Mouse (Mus musculus): Measurements from ENCODE around the gene Otop2.

The Otop2 gene

DNA sequence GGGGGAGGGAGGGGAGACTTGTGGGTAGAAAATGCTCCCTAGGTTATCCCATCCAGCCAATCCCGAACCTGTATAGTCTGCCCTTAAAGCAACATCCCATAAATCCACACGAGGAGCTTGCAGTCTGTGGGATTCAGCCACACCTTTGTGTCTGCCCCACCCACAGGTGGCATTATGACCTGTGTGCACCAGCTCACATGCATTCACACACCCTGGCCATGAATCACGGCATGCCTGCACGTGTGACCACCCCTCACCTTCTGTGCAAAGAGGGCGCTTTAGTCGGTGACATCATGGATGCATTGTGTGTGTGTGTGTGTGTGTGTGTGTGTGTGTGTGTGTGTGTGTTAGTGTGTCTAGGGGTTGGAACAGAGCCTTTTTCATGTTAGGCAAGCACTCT, 34.9 kb downstream of the Otop2 start:
- POLR2A ChIA-PET = interaction anchor here in 1 of 4 experiments (1.0 kb wide), 1 partner anchor 86 kb away, joined by 4 read pairs; no protein-coding TSS in a partner anchor
- CTCF ChIA-PET = interaction anchor here in 3 of 4 experiments (0.7 to 2.2 kb wide), 4 partner anchors 12 to 1218 kb away, joined by 4 to 7 read pairs (median 6); partner anchors contain the start of gene Fdxr (in 1 of the 3)

DNA sequence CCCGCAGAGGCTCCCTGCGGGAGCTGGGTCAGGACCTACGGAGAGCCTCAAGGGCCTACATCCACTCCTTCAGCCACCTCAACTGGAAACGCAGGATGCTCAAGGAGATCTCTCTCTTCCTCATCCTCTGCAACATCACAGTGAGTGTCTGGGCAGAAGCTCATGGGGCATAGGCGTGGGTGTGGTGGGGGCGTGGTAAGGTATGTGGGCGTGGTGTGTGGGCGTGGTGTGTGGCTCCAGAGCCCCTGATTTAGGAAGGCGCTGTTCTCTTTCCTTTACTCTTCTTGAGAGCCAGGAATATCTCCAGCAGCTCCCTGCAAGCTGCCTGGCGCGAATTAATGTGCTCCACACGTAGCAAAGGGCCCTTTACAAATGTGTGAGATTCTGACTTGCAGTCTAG, 38.0 kb downstream of the Otop2 start:
- ChIA-PET CTCF (interaction anchor here (0.5 to 3.1 kb wide), 15 partner anchors 9 to 202 kb away, joined by 3 to 19 read pairs (median 4); no protein-coding TSS in a partner anchor), POLR2A (interaction anchor here in 3 of 4 experiments (0.6 to 2.1 kb wide), 10 partner anchors 8 to 469 kb away, joined by 3 to 7 read pairs (median 3); partner anchors contain the start of genes Fdxr (in 1 of the 3), Hid1 (in 1 of the 3) and Otop3 (in 1 of the 3))

- POLR2A ChIA-PET = interaction anchor here in 3 of 4 experiments (0.6 to 2.1 kb wide), 9 partner anchors 8 to 1688 kb away, joined by 3 to 7 read pairs (median 3); partner anchors contain the start of genes Fdxr (in 1 of the 3), Hid1 (in 1 of the 3) and Otop3 (in 1 of the 3)
Observed at GRCm38 (mm10) chr11:115345515-115345914, 38.6 kb downstream of the Otop2 start.

GRCm38 (mm10) chr11:115348681-115349248, 41.8 kb downstream of the Otop2 start:
- POLR2A ChIA-PET = interaction anchor here in 3 of 4 experiments (0.6 to 1.7 kb wide), 5 partner anchors 16 to 188 kb away, joined by 3 to 8 read pairs (median 4); partner anchors contain the start of genes Fads6 (in 1 of the 3) and Slc9a3r1 (in 1 of the 3)
- CTCF ChIA-PET = interaction anchor here (0.5 to 1.9 kb wide), 12 partner anchors 9 to 379 kb away, joined by 3 to 10 read pairs (median 4); partner anchors contain the start of gene Slc9a3r1 (in 1 of the 4)

More at GRCm38 (mm10) chr11:115345515-115345914, 38.6 kb downstream of the Otop2 start:
- CTCF ChIA-PET = interaction anchor here (0.5 to 3.1 kb wide), 20 partner anchors 8 to 353 kb away, joined by 3 to 19 read pairs (median 3); partner anchors contain the start of gene Fads6 (in 1 of the 4)

GRCm38 (mm10) chr11:115349976-115350375, 43.0 kb downstream of the Otop2 start:
- ChIA-PET CTCF (interaction anchor here in 1 of 4 experiments (0.5 to 2.0 kb wide), 3 partner anchors 8 to 29 kb away, joined by 3 to 4 read pairs (median 4); no protein-coding TSS in a partner anchor), POLR2A (interaction anchor here in 2 of 4 experiments (0.7 to 1.7 kb wide), 3 partner anchors 8 to 187 kb away, joined by 3 to 8 read pairs (median 3); partner anchors contain the start of gene Slc9a3r1 (in 1 of the 2))

DNA sequence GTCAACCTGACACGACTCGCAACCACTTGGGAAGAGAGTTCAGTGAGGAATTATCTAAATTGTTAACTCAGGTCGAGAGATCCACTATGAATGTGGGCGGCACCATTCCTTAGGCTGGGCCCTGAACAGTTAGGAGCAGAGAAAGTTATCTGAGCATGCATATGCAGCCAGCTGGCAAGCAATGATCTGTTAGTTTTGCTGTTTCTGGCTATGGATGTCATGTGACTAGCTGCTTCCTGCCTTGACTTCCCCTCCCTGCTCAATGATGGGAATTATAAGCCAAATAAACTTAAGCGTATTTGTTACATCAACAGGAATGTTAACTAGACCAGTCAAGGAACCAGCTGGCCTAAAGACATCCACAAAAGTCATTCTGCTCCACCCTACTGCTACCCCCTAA, 46.4 kb downstream of the Otop2 start:
- POLR2A ChIA-PET = interaction anchor here in 2 of 4 experiments (0.6 to 1.5 kb wide), 4 partner anchors 31 to 160 kb away, joined by 3 to 5 read pairs (median 4); partner anchors contain the start of genes Fdxr (in 1 of the 2), Jpt1 (in 1 of the 2) and Ush1g (in 1 of the 2)
- CTCF ChIA-PET = interaction anchor here (0.5 to 5.9 kb wide), 48 partner anchors 8 to 272 kb away, joined by 3 to 50 read pairs (median 6); partner anchors contain the start of genes Ush1g (in 3 of the 4), Hid1 (in 2 of the 4), Fads6 (in 1 of the 4) and Fdxr (in 1 of the 4)

- CTCF ChIA-PET = interaction anchor here (0.6 to 5.9 kb wide), 108 partner anchors 8 to 671 kb away, joined by 3 to 50 read pairs (median 4); partner anchors contain the start of genes Hid1 (in 3 of the 4), Slc9a3r1 (in 3 of the 4), Ush1g (in 3 of the 4) and Grin2c (in 2 of the 4)
- POLR2A ChIA-PET = interaction anchor here in 3 of 4 experiments (0.6 to 1.5 kb wide), 8 partner anchors 21 to 479 kb away, joined by 3 to 5 read pairs (median 4); partner anchors contain the start of genes Fdxr (in 1 of the 3), Jpt1 (in 1 of the 3) and Ush1g (in 1 of the 3)
Observed at GRCm38 (mm10) chr11:115354183-115354582, 47.2 kb downstream of the Otop2 start.

DNA sequence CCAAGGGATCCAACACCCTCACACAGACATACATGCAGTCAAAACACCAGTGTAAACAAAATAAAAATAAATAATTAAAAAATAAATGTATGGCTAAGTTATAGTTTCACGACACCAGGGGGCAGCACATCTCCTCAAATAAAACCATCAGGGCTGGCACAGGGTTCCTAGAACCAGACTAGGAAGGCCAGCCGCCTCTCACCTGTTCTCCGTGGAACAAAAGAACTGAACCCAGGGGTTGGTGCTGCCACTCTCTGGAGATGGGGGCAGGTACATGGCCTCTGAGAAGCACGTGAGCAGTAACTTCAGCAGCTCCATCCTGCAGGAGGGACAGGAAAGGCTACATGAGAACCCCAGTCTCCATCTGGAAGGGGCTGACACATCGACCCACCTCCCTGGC, 51.5 kb downstream of the Otop2 start:
- CTCF ChIA-PET = interaction anchor here (0.6 to 3.6 kb wide), 25 partner anchors 8 to 205 kb away, joined by 3 to 19 read pairs (median 3); partner anchors contain the start of genes Hid1 (in 2 of the 4), Armc7 (in 1 of the 4), Fads6 (in 1 of the 4) and Fdxr (in 1 of the 4)

DNA sequence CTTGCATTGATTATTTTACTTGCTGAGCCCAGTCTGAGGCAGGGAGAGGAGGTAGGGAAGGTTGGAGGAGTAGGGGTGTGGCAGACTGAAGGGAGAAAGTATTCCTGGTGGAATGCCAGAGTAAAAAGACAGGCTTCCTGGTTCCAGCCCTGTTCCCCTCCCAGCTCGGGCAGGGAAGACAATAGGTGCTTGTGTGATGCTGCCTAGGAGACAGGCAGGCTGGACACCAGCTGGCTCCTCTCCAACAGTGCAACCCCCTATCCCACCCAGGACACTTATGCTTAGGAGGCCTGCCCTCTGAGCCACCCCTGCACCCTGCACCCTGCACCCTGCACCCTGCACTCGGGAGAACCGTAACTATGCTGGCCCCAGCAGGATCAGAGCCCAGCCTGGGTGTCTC, 52.3 kb downstream of the Otop2 start:
- ChIA-PET POLR2A (interaction anchor here in 2 of 4 experiments (0.7 to 1.7 kb wide), 6 partner anchors 8 to 177 kb away, joined by 3 to 6 read pairs (median 4); partner anchors contain the start of genes Hid1 (in 1 of the 2) and Jpt1 (in 1 of the 2)), CTCF (interaction anchor here in 2 of 4 experiments (0.8 to 3.6 kb wide), 9 partner anchors 9 to 187 kb away, joined by 3 to 19 read pairs (median 3); partner anchors contain the start of genes Fdxr (in 1 of the 2) and Hid1 (in 1 of the 2))

More for the DNA sequence above, 51.5 kb downstream of the Otop2 start:
- POLR2A ChIA-PET = interaction anchor here in 2 of 4 experiments (0.7 to 1.7 kb wide), 7 partner anchors 8 to 178 kb away, joined by 3 to 6 read pairs (median 4); partner anchors contain the start of genes Hid1 (in 1 of the 2) and Jpt1 (in 1 of the 2)

DNA sequence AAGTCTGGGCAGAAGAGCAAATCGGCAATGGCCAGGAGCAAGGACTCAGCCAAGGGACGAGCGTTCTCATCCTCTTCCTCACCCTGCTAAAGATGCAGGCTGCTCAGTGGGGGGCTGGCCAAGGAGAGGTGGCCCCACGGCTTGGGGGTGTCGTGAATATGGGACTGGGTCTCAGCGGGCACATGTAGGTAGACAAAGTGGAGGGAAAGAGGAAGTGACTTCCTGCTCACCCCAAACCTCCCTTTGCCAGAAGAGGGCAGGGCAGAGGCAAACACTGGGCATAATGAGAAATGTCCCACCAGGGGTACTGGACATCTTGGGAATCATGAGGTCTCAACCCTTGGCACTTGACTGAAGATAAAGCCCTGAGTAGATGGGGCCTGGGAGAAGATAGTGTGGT, 52.8 kb downstream of the Otop2 start:
- POLR2A ChIA-PET = interaction anchor here in 2 of 4 experiments (1.0 to 1.4 kb wide), 3 partner anchors 8 to 177 kb away, joined by 3 to 5 read pairs (median 4); partner anchors contain the start of gene Hid1 (in 1 of the 2)
- CTCF ChIA-PET = interaction anchor here in 3 of 4 experiments (0.6 to 3.6 kb wide), 4 partner anchors 10 to 61 kb away, joined by 4 to 19 read pairs (median 9); no protein-coding TSS in a partner anchor

GRCm38 (mm10) chr11:115364136-115364535, 57.2 kb downstream of the Otop2 start:
- ChIA-PET CTCF (interaction anchor here in 3 of 4 experiments (0.9 to 2.5 kb wide), 4 partner anchors 9 to 18 kb away, joined by 3 to 14 read pairs (median 8); partner anchors contain the start of gene Cdr2l (in 1 of the 3)), POLR2A (interaction anchor here in 2 of 4 experiments (0.9 to 1.5 kb wide), 4 partner anchors 14 to 150 kb away, joined by 3 to 5 read pairs (median 4); partner anchors contain the start of genes Cdr2l (in 1 of the 2) and Jpt1 (in 1 of the 2))

DNA sequence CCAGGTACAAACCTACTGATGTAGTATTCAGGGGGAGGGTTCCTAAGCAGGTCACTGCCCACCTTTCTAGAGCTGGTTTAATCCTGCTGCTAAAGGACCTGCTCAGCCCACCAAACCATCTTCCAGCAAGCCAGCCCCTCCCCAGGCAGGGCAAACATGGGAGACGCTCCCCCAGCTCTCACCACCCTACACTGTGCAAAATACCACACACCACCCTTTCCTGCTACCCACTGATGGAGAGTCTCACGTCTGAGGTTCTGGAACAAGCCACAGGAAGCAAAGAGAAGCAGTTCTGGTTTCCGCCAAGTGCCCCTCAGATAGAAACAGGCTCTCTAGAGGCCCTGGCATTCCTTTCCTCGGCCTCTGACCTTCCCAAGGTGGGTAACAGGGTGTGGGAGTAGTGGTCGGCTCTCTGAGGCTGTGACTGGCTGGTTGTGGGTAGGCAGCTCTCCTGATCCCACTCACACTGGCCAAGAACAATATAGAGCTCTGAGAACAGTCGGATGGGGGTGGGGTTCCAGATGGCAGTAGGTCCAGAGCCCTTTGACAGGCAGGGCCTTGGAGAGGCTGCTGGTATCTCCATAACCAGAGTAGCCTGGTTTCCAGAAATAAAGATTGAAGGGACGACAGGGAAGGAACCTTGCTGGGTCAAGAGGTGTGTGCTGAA, 59.2 kb downstream of the Otop2 start:
- ChIA-PET POLR2A (interaction anchor here (0.6 to 2.1 kb wide), 13 partner anchors 10 to 581 kb away, joined by 3 to 11 read pairs (median 4); partner anchors contain the start of genes Jpt1 (in 2 of the 4), Cdr2l (in 1 of the 4) and Fdxr (in 1 of the 4)), CTCF (interaction anchor here (0.5 to 3.0 kb wide), 19 partner anchors 8 to 1896 kb away, joined by 3 to 23 read pairs (median 5); partner anchors contain the start of gene Cdr2l (in 2 of the 4))

- ChIA-PET CTCF (interaction anchor here (0.5 to 3.0 kb wide), 22 partner anchors 9 to 1895 kb away, joined by 3 to 23 read pairs (median 4); partner anchors contain the start of gene Cdr2l (in 2 of the 4)), POLR2A (interaction anchor here (0.6 to 2.6 kb wide), 19 partner anchors 8 to 658 kb away, joined by 3 to 11 read pairs (median 4); partner anchors contain the start of genes Cdr2l (in 2 of the 4), Jpt1 (in 2 of the 4), Fdxr (in 1 of the 4) and Slc9a3r1 (in 1 of the 4))
Observed at GRCm38 (mm10) chr11:115366706-115367394, 59.9 kb downstream of the Otop2 start.

- POLR2A ChIA-PET = interaction anchor here in 2 of 4 experiments (0.8 to 2.6 kb wide), 14 partner anchors 8 to 657 kb away, joined by 3 to 11 read pairs (median 4); partner anchors contain the start of genes Cdr2l (in 2 of the 2), Jpt1 (in 2 of the 2) and Slc9a3r1 (in 1 of the 2)
- CTCF ChIA-PET = interaction anchor here (0.6 to 3.0 kb wide), 13 partner anchors 9 to 68 kb away, joined by 3 to 17 read pairs (median 4); partner anchors contain the start of genes Cdr2l (in 2 of the 4) and Ush1g (in 1 of the 4)
Observed at GRCm38 (mm10) chr11:115367395-115367944, 60.5 kb downstream of the Otop2 start, which contains the start of gene Hid1. Hid1 (minus strand) TSS chr11:115367756.

DNA sequence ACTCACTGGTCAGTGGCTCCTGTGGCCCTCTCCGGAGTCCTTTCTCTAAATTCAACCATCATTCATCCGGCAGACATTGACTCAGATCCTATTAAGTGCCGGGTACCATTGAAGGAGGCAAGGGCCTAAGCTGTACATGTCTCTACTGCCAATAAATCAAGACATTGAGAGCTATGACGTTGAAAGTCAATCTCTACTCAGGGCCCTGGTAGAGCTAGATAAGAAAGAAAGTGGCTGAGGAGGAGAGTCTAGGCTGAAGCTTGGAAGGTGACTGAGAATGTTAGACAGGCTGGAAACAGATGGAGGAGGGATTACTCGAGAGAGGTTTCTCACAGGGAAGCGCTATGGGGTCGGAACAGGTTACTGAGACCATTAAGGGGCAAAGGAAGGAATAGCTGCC, 63.4 kb downstream of the Otop2 start:
- POLR2A ChIA-PET = interaction anchor here in 2 of 4 experiments (0.5 to 1.3 kb wide), 3 partner anchors 24 to 338 kb away, joined by 3 to 4 read pairs (median 3); partner anchors contain the start of gene Grb2 (in 1 of the 2)
- CTCF ChIA-PET = interaction anchor here in 2 of 4 experiments (1.0 to 1.4 kb wide), 3 partner anchors 11 to 16 kb away, joined by 3 to 4 read pairs (median 4); no protein-coding TSS in a partner anchor
